Comparison of ENCODE assay signal across 17 mouse cellular contexts in the genomic region with DNA sequence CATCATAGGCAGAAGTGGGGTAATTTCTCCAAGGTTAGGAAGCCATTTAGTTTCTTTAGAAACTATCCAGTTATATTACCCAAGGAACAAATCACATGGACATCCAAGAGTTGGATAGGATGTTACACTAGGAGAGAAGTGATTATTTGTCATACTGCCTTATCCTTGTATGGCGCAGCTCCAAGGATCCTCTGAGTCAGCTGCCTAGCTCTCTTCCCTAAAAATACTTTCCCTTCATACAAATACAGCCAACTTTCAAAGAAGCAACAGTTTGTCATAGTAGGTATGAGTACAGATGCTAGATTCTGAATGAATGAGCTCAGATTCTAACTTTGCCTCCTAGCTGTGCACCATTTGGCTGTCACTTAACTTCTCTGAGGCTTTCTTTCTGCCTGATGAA.
DNase-seq lines count a peak whose midpoint lies in the region; ATAC-seq lines count a peak whose summit lies in the region.
"Had no signal": no experiment of that assay in that cellular context is flagged by ENCODE, and none has a peak within 500 bp of the region (broad histone marks: within the 10 kb centered on the region; RNA-seq: fewer than 3 reads in every experiment).

No protein-coding gene starts in this region.

- no peaks in the 10 kb centered on the region for H3K27me3 ChIP-seq in heart, embryonic 12.5 days (replicated peaks)
- H3K27me3 ChIP-seq: forebrain, embryonic 15.5 days; hindbrain, embryonic 12.5 days; liver, embryonic 13.5 days; midbrain, embryonic 13.5 days had no signal

- H3K36me3 ChIP-seq in heart, embryonic 12.5 days: no peaks in the 10 kb centered on the region
- H3K36me3 ChIP-seq: forebrain, embryonic 15.5 days; hindbrain, embryonic 12.5 days; limb, embryonic 10.5 days; liver, embryonic 13.5 days; midbrain, embryonic 13.5 days had no signal

- H3K4me1 ChIP-seq in heart, embryonic 12.5 days (replicated peaks): peaks cover 14% of the 10 kb centered on the region
- H3K4me1 ChIP-seq: liver, embryonic 13.5 days had no signal

- H3K4me2 ChIP-seq in heart, embryonic 12.5 days: no peak overlapping the region
- H3K4me2 ChIP-seq: forebrain, embryonic 15.5 days; hindbrain, embryonic 12.5 days; liver, embryonic 13.5 days; midbrain, embryonic 13.5 days had no signal

- no peak overlapping the region for H3K27ac ChIP-seq in heart, embryonic 12.5 days (ENCODE audit: poor library complexity, severe bottlenecking)
- H3K27ac ChIP-seq: forebrain, embryonic 15.5 days; hindbrain, embryonic 12.5 days; limb, embryonic 10.5 days; liver, embryonic 13.5 days; macrophage; midbrain, embryonic 13.5 days had no signal

- WGBS in heart, embryonic 12.5 days: 83% methylated on average over 1 of the region's 1 CpGs

- H3K9me3 ChIP-seq in heart, embryonic 12.5 days (replicated peaks): no peaks in the 10 kb centered on the region
- H3K9me3 ChIP-seq: forebrain, embryonic 15.5 days; hindbrain, embryonic 12.5 days; limb, embryonic 10.5 days; liver, embryonic 13.5 days; midbrain, embryonic 13.5 days had no signal

- H3K4me3 ChIP-seq in heart, embryonic 12.5 days: no peak overlapping the region
- H3K4me3 ChIP-seq: forebrain, embryonic 15.5 days; hindbrain, embryonic 12.5 days; limb, embryonic 10.5 days; liver, embryonic 13.5 days; midbrain, embryonic 13.5 days had no signal

- no peak for ATAC-seq in heart, embryonic 12.5 days (ENCODE audit: insufficient number of reproducible peaks, low FRiP score)
- ATAC-seq: forebrain, embryonic 15.5 days; intestine, postnatal 0 days; midbrain, embryonic 13.5 days had no signal

- H3K9ac ChIP-seq in heart, embryonic 12.5 days: no peak overlapping the region
- H3K9ac ChIP-seq: forebrain, embryonic 15.5 days; hindbrain, embryonic 12.5 days; liver, embryonic 13.5 days; midbrain, embryonic 13.5 days had no signal

- DNase-seq in heart, adult 11 months: peak; percentile 88
- peak; percentile 7 for DNase-seq in right cerebral cortex, postnatal 14 days
- DNase-seq in right cerebral cortex, postnatal 36 days (ENCODE audit: low spot score in 2 of 2): no peak
- DNase-seq in brain, adult 2 months (ENCODE audit: low read depth, low spot score): peak; percentile 47
- DNase-seq in kidney, postnatal 14 days: no peak
- DNase-seq in cerebellum, adult 11 months: no peak
- DNase-seq in embryo, embryonic 10 days (ENCODE audit: low spot score): no peak
- DNase-seq: kidney, postnatal 25 days; liver, embryonic 13.5 days; spleen, adult 18-20 months had no signal

Comparison
In these comparisons a context has a peak if more than half of its experiments do, and no peak if none do; other contexts are left out.
1. DNase-seq: peak in heart, adult 11 months (single experiment), right cerebral cortex, postnatal 14 days (single experiment) and brain, adult 2 months (single experiment); none in right cerebral cortex, postnatal 36 days (0 of 2), kidney, postnatal 14 days (single experiment), cerebellum, adult 11 months (single experiment) and embryo, embryonic 10 days (single experiment).